Mouse (Mus musculus) ES-E14 (cell line): ENCODE results near the gene Them7. TPM values are rescaled to one million over a fixed set of nuclear protein-coding genes. Genes with fewer than 3 reads are reported as not detected.
A peak's percentile ranks its signal among the peaks of the same experiment; 100 is the strongest.

Experiments used
- DNase-seq: peaks from one replicate; pipeline ENCODE4 v3.0.0-alpha.2; 2013; ENCODE audit warnings: low read depth, low spot score
- H3K27ac ChIP-seq: 2 replicates; pipeline ENCODE4 v1.5.1; 2012; ENCODE audit warnings: low read depth, mild to moderate bottlenecking, low read length, moderate library complexity, mixed read lengths; ENCODE audit not compliant: poor library complexity, insufficient read depth, severe bottlenecking
- H3K36me3 ChIP-seq: 2 replicates; pipeline ENCODE4 v1.6.1; 2012; ENCODE audit warnings: mild to moderate bottlenecking, low read length, moderate library complexity, mixed read lengths; ENCODE audit not compliant: control insufficient read depth, poor library complexity, insufficient read depth, severe bottlenecking
- H3K4me1 ChIP-seq, 2 experiments: fragments of 150-350 bp in 1 of 2; sonication (generic) in 1 of 2; 2 replicates each; pipeline ENCODE4 v1.6.1; 2012; ENCODE audit warnings: low read length in 2 of 2, mild to moderate bottlenecking in 1 of 2, mixed read lengths in 1 of 2; ENCODE audit not compliant: control insufficient read depth in 2 of 2, insufficient read depth in 2 of 2, poor library complexity in 1 of 2
- H3K4me3 ChIP-seq, 2 experiments: fragments of 150-350 bp in 1 of 2; sonication (generic) in 1 of 2; 2 replicates each; pipeline ENCODE4 v1.5.1; 2012; ENCODE audit warnings: low read length in 2 of 2, low read depth in 1 of 2, mild to moderate bottlenecking in 1 of 2, mixed read lengths in 1 of 2; ENCODE audit not compliant: insufficient read depth in 1 of 2, poor library complexity in 1 of 2, severe bottlenecking in 1 of 2
- H3K9ac ChIP-seq: 2 replicates; pipeline ENCODE4 v1.6.1; 2012; ENCODE audit warnings: low read depth, mild to moderate bottlenecking, low read length, mixed read lengths; ENCODE audit not compliant: poor library complexity, insufficient read depth, severe bottlenecking
- H3K9me3 ChIP-seq: fragments of 150-350 bp; sonication (generic); 2 replicates; pipeline ENCODE4 v1.6.1; 2012; ENCODE audit warnings: low read depth, mild to moderate bottlenecking, low read length; ENCODE audit not compliant: control insufficient read depth, insufficient read depth
- CHD2 ChIP-seq: IDR thresholded peaks from 2 replicates; pipeline ENCODE4 v1.6.1; 2014; ENCODE audit warnings: mild to moderate bottlenecking, low read depth, low read length, inconsistent platforms
- HCFC1 ChIP-seq: IDR thresholded peaks from 2 replicates; pipeline ENCODE4 v1.6.1; 2012; ENCODE audit warnings: low read length, inconsistent platforms, borderline replicate concordance; ENCODE audit not compliant: insufficient read depth
- MAFK ChIP-seq: IDR thresholded peaks from 2 replicates; pipeline ENCODE4 v1.6.1; 2014; ENCODE audit warnings: mild to moderate bottlenecking, low read depth, low read length, inconsistent platforms; ENCODE audit not compliant: insufficient read depth
- ZC3H11A ChIP-seq: IDR thresholded peaks from 2 replicates; pipeline ENCODE4 v1.6.1; 2012; ENCODE audit warnings: low read depth, mild to moderate bottlenecking, inconsistent platforms, low read length, borderline replicate concordance
- ZNF384 ChIP-seq: IDR thresholded peaks from 2 replicates; pipeline ENCODE4 v1.6.1; 2012; ENCODE audit warnings: low read depth, low read length, inconsistent platforms
- in situ Hi-C, 2 experiments: fragments of 600-800 bp; cut with MboI; formaldehyde crosslinking; loops; one replicate each; pipeline ENCODE4 v1.15.1; 2025; ENCODE audit warnings: low sequenced_read_pairs in 2 of 2, inconsistent platforms in 1 of 2; ENCODE audit not compliant: unreplicated experiment in 2 of 2
- total RNA-seq: library from RNA; depleted of rRNA; stranded (reverse); fragments of 300-350 nt; gene quantifications from 2 replicates; pipeline ENCODE4 v1.2.3, GENCODE M21; 2012; rRNA removed

Gene Them7
- total RNA-seq = not detected in 2 replicates

GRCm38 (mm10) chr2:105224134-105224986 is at the start of gene Them7:
Them7 (plus strand) TSS chr2:105224320.
- peak; percentile 27 for DNase-seq

GRCm38 (mm10) chr2:105178871-105179270 is 45.2 kb upstream of the Them7 start:
- no peaks in the 10 kb centered on the region for H3K9me3 ChIP-seq
- no peak overlapping the region for H3K27ac ChIP-seq
- H3K4me1 ChIP-seq = peaks cover 7% of the 10 kb centered on the region in 2 experiments
- H3K36me3 ChIP-seq = no peaks in the 10 kb centered on the region
- no peak for DNase-seq
- in situ Hi-C loops = no loop called here
- no peak overlapping the region for H3K4me3 ChIP-seq
- TF ChIP-seq ZNF384 = no peak
- TF ChIP-seq MAFK = no peak
- TF ChIP-seq HCFC1 = no peak
- TF ChIP-seq ZC3H11A = no peak
- TF ChIP-seq CHD2 = no peak
- H3K9ac ChIP-seq = no peak overlapping the region

More at GRCm38 (mm10) chr2:105224134-105224986, at the start of gene Them7:
- in situ Hi-C loops = no loop called here
- H3K4me1 ChIP-seq = peaks cover 0 to 8% of the 10 kb centered on the region in 2 experiments; a peak in 1 of 4 replicates
- H3K36me3 ChIP-seq = no peaks in the 10 kb centered on the region
- TF ChIP-seq HCFC1 (0 out of 2 replicates have a peak, but pooled peaks have one; percentile 8), ZNF384 (0 out of 2 replicates have a peak, but pooled peaks have one; percentile 52), ZC3H11A (no peak)
- H3K9me3 ChIP-seq = no peaks in the 10 kb centered on the region
- peak within 1 kb of the TSS; percentile 70 for H3K9ac ChIP-seq
- H3K27ac ChIP-seq = no peak within 1 kb of the TSS
- H3K4me3 ChIP-seq = peak within 1 kb of the TSS; percentile 59 to 78

GRCm38 (mm10) chr2:105182501-105182900 is 41.6 kb upstream of the Them7 start:
- Histone ChIP-seq H3K36me3 (no peaks in the 10 kb centered on the region), H3K4me3 (no peak overlapping the region), H3K4me1 (peaks cover 7 to 8% of the 10 kb centered on the region in 2 experiments), H3K27ac (no peak overlapping the region), H3K9me3 (no peaks in the 10 kb centered on the region), H3K9ac (no peak overlapping the region)
- peak; percentile 40 for DNase-seq
- TF ChIP-seq ZNF384 = no peak
- TF ChIP-seq MAFK = peak; percentile 34; the same call in 1 of the 2 replicates
- in situ Hi-C loops = no loop called here

- in situ Hi-C loops = no loop called here
- no peak overlapping the region for H3K27ac ChIP-seq
- no peak for DNase-seq
- H3K9ac ChIP-seq = no peak overlapping the region
- H3K9me3 ChIP-seq = no peaks in the 10 kb centered on the region
- H3K4me3 ChIP-seq = no peak overlapping the region
- TF ChIP-seq CHD2 (no peak), ZNF384 (no peak), HCFC1 (no peak), ZC3H11A (no peak), MAFK (no peak)
- H3K36me3 ChIP-seq = no peaks in the 10 kb centered on the region
- H3K4me1 ChIP-seq = peaks cover 7 to 13% of the 10 kb centered on the region in 2 experiments
Measured at GRCm38 (mm10) chr2:105185140-105185539, 39.0 kb upstream of the Them7 start.
